Mouse (Mus musculus): ENCODE measurements around the gene Oasl1. TPM values are rescaled to one million over a fixed set of nuclear protein-coding genes. Genes with fewer than 3 reads are reported as not detected.

The Oasl1 gene
- polyA plus RNA-seq, 2 experiments, result 0.39 to 0.59 TPM

DNA sequence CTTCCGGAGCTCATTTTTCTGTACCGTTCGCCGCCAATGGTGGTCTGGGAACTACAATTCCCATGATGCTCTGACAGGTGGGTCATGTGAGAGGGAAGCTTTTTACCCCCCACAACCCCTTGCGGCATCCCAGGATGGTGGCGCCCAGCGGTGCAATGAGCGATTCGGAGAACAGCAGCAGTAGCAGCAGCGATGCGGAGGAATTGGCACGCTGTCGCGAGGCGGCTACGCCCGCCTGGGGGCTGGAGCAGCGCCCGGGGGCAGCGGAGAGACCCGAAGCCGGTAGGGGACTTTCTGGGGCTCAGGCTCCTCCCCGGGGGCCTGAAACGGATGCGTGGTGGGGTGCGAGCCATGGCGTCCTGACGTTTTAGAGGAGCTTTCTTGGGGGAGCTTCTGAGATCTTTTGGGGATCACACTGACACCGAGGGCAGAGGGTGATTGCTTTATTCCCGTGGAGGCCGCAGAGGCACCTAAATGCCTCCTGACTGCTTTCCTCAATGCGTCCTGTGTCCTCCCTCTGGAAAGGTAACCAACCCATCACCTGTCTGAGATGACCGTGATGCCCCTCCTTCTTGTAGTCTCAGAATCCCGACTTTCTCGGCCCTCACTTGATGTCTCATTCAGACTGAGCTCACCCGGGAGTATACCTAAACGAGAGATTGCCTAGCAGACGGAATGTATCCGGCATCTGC lies 19.2 kb downstream of the Oasl1 start, which contains the start of gene 2210016L21Rik:
Gene 2210016L21Rik (plus strand): TSS at position 85 of the 692 bp plus-strand sequence.
- 1% methylated on average over 39 of the region's 39 CpGs for WGBS
- TF ChIP-seq POLR2A (IDR thresholded peaks at IDR 0.05; ENCODE audit: borderline replicate concordance, extremely low read depth, insufficient read depth, insufficient read length), result peak; percentile 67; the same call in 1 of the 2 replicates
- H3K27me3 ChIP-seq (ENCODE audit: control insufficient read depth, insufficient read depth, low read length), result no peaks in the 10 kb centered on the region
- peaks cover 4% of the 10 kb centered on the region; the same call in 1 of the 2 replicates for H3K4me1 ChIP-seq (ENCODE audit: control insufficient read depth, insufficient read depth, low read length)
- H3K27ac ChIP-seq (replicated peaks; ENCODE audit: low read depth, low read length), result peak within 1 kb of the TSS; percentile 68
- H3K9me3 ChIP-seq (ENCODE audit: control insufficient read depth, low read length), result no peaks in the 10 kb centered on the region
- peak; percentile 92 for DNase-seq (ENCODE audit: low spot score)
- peak within 1 kb of the TSS; percentile 79 for H3K4me3 ChIP-seq (replicated peaks; ENCODE audit: low read length)
- H3K36me3 ChIP-seq (ENCODE audit: control insufficient read depth, insufficient read depth, low read length), result peaks cover 21% of the 10 kb centered on the region
- ATAC-seq (ENCODE audit: low FRiP score, low read depth), result peak; percentile 92
- peak within 1 kb of the TSS; percentile 83 for H3K9ac ChIP-seq (ENCODE audit: low read depth, low read length, severe bottlenecking)
- peak within 1 kb of the TSS; percentile 54 for H3K4me2 ChIP-seq (replicated peaks; ENCODE audit: low read depth, low read length, severe bottlenecking)

GRCm38 (mm10) chr5:114942766-114943130 lies 19.7 kb downstream of the Oasl1 start:
- H3K36me3 ChIP-seq (ENCODE audit: control insufficient read depth, insufficient read depth, low read length), result peaks cover 26% of the 10 kb centered on the region
- H3K4me1 ChIP-seq (ENCODE audit: control insufficient read depth, insufficient read depth, low read length), result peaks cover 4% of the 10 kb centered on the region; the same call in 1 of the 2 replicates
- H3K27ac ChIP-seq (replicated peaks; ENCODE audit: low read depth, low read length), result no peak overlapping the region
- DNase-seq (ENCODE audit: low spot score) (no peak), ATAC-seq (ENCODE audit: low FRiP score, low read depth) (no peak)
- H3K9me3 ChIP-seq (ENCODE audit: control insufficient read depth, low read length), result no peaks in the 10 kb centered on the region
- peak overlapping the region; percentile 79 for H3K4me3 ChIP-seq (replicated peaks; ENCODE audit: low read length)
- no peaks in the 10 kb centered on the region for H3K27me3 ChIP-seq (ENCODE audit: control insufficient read depth, insufficient read depth, low read length)
- H3K9ac ChIP-seq (ENCODE audit: low read depth, low read length, severe bottlenecking), result peak overlapping the region; percentile 83
- WGBS, result 35% methylated on average over 4 of the region's 4 CpGs
- peak overlapping the region; percentile 54 for H3K4me2 ChIP-seq (replicated peaks; ENCODE audit: low read depth, low read length, severe bottlenecking)
- TF ChIP-seq POLR2A (IDR thresholded peaks at IDR 0.05; ENCODE audit: borderline replicate concordance, extremely low read depth, insufficient read depth, insufficient read length), result no peak

GRCm38 (mm10) chr5:114945072-114945471 lies 22.0 kb downstream of the Oasl1 start:
- no peak overlapping the region for H3K27ac ChIP-seq (replicated peaks; ENCODE audit: low read depth, low read length)
- no peaks in the 10 kb centered on the region for H3K9me3 ChIP-seq (ENCODE audit: control insufficient read depth, low read length)
- TF ChIP-seq POLR2A (IDR thresholded peaks at IDR 0.05; ENCODE audit: borderline replicate concordance, extremely low read depth, insufficient read depth, insufficient read length), result no peak
- H3K4me1 ChIP-seq (ENCODE audit: control insufficient read depth, insufficient read depth, low read length), result peaks cover 4% of the 10 kb centered on the region; the same call in 1 of the 2 replicates
- H3K4me2 ChIP-seq (replicated peaks; ENCODE audit: low read depth, low read length, severe bottlenecking), result no peak overlapping the region
- no peak overlapping the region for H3K9ac ChIP-seq (ENCODE audit: low read depth, low read length, severe bottlenecking)
- peaks cover 50% of the 10 kb centered on the region for H3K36me3 ChIP-seq (ENCODE audit: control insufficient read depth, insufficient read depth, low read length)
- 81% methylated on average over 10 of the region's 10 CpGs for WGBS
- no peak overlapping the region for H3K4me3 ChIP-seq (replicated peaks; ENCODE audit: low read length)
- no peak for DNase-seq (ENCODE audit: low spot score)
- no peaks in the 10 kb centered on the region for H3K27me3 ChIP-seq (ENCODE audit: control insufficient read depth, insufficient read depth, low read length)
- no peak for ATAC-seq (ENCODE audit: low FRiP score, low read depth)

DNA sequence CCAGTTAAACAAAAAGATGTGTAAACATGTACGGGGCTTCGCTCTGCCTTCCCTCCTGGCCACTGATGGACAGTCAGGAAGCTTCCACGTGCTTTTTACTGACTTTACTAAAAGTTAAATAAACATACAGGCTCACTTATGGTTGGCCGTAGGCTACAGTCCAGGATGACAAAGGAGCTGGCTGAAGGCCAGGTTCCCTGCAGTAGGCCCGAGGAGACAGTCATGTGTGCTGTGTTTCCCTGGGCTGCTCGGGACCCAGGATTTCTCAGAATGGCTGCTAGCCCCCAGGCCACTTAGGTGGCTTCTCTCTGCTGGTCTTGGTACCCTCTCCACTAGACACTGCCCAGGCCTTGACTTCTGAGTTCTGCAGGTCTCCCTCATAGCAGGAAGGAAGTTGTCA lies 25.9 kb downstream of the Oasl1 start:
- H3K36me3 ChIP-seq (ENCODE audit: control insufficient read depth, insufficient read depth, low read length), result peaks cover 51% of the 10 kb centered on the region
- 72% methylated on average over 6 of the region's 6 CpGs for WGBS

DNA sequence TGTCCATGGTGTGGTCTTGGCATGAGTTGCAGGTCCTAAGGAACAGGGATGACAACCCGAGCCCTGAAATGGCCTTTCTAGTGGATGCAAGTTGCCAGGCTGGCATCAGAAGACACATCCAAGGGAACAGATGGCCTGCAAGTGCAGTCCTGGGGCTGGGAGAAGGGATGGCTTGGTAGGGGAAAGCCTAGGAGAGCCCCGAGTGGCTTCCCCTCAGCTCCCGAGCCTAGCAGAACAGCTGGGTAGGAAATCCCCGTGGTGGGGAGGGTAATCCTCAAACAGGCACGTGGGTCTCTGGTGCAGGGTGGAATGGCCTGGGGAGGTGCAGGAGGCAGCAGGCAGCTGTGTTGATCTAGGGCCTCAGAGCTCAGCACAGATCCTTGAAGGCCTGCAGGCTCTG lies 26.3 kb downstream of the Oasl1 start:
- Histone ChIP-seq H3K4me2 (replicated peaks; ENCODE audit: low read depth, low read length, severe bottlenecking) (no peak overlapping the region), H3K4me3 (replicated peaks; ENCODE audit: low read length) (no peak overlapping the region), H3K27ac (replicated peaks; ENCODE audit: low read depth, low read length) (no peak overlapping the region), H3K36me3 (ENCODE audit: control insufficient read depth, insufficient read depth, low read length) (peaks cover 51% of the 10 kb centered on the region), H3K4me1 (ENCODE audit: control insufficient read depth, insufficient read depth, low read length) (0 out of 2 replicates have a peak, but pooled peaks cover 3% of the 10 kb centered on the region), H3K27me3 (ENCODE audit: control insufficient read depth, insufficient read depth, low read length) (no peaks in the 10 kb centered on the region), H3K9me3 (ENCODE audit: control insufficient read depth, low read length) (no peaks in the 10 kb centered on the region), H3K9ac (ENCODE audit: low read depth, low read length, severe bottlenecking) (peak overlapping the region; percentile 16; the same call in 1 of the 2 replicates)
- DNase-seq (ENCODE audit: low spot score), result peak; percentile 37
- peak; percentile 20; the same call in 1 of the 2 replicates for ATAC-seq (ENCODE audit: low FRiP score, low read depth)
- TF ChIP-seq POLR2A (IDR thresholded peaks at IDR 0.05; ENCODE audit: borderline replicate concordance, extremely low read depth, insufficient read depth, insufficient read length), result no peak
- WGBS, result 71% methylated on average over 4 of the region's 5 CpGs

More for the DNA sequence above, 25.9 kb downstream of the Oasl1 start:
- Histone ChIP-seq H3K27me3 (ENCODE audit: control insufficient read depth, insufficient read depth, low read length) (no peaks in the 10 kb centered on the region), H3K4me3 (replicated peaks; ENCODE audit: low read length) (no peak overlapping the region), H3K9ac (ENCODE audit: low read depth, low read length, severe bottlenecking) (no peak overlapping the region), H3K9me3 (ENCODE audit: control insufficient read depth, low read length) (no peaks in the 10 kb centered on the region), H3K27ac (replicated peaks; ENCODE audit: low read depth, low read length) (no peak overlapping the region), H3K4me1 (ENCODE audit: control insufficient read depth, insufficient read depth, low read length) (0 out of 2 replicates have a peak, but pooled peaks cover 3% of the 10 kb centered on the region), H3K4me2 (replicated peaks; ENCODE audit: low read depth, low read length, severe bottlenecking) (no peak overlapping the region)
- TF ChIP-seq POLR2A (IDR thresholded peaks at IDR 0.05; ENCODE audit: borderline replicate concordance, extremely low read depth, insufficient read depth, insufficient read length), result no peak
- DNase-seq (ENCODE audit: low spot score), result peak; percentile 57
- no peak for ATAC-seq (ENCODE audit: low FRiP score, low read depth)
